Mouse (Mus musculus) kidney, adult 2 months (tissue): ENCODE measurements at regions not wholly inside any gene's neighbourhood (a gene's known extent, or its start where the extent isn't known, plus 50 kb on each side); places are given as distances from the start of the nearest gene placed in this dataset.
A peak's percentile ranks its signal among the peaks of the same experiment; 100 is the strongest.

Source experiments
- DNase-seq: peaks from one replicate; pipeline ENCODE4 v3.0.0; 2021
- H3K27ac ChIP-seq: fragments of 200-500 bp; 2 replicates; pipeline ENCODE4 v1.5.1; 2012; ENCODE audit warnings: low read depth, low read length, control low read depth, inconsistent platforms; ENCODE audit not compliant: insufficient read depth
- H3K27me3 ChIP-seq: fragments of 200-500 bp; replicated peaks from 2 replicates; pipeline ENCODE4 v1.6.1; 2012; ENCODE audit warnings: mild to moderate bottlenecking, moderate library complexity, low read length, inconsistent platforms; ENCODE audit not compliant: control insufficient read depth, insufficient read depth
- H3K36me3 ChIP-seq: fragments of 200-500 bp; 2 replicates; pipeline ENCODE4 v1.6.1; 2012; ENCODE audit warnings: mild to moderate bottlenecking, moderate library complexity, low read length, inconsistent platforms; ENCODE audit not compliant: control insufficient read depth, insufficient read depth
- H3K4me1 ChIP-seq: fragments of 200-500 bp; 2 replicates; pipeline ENCODE4 v1.6.1; 2011; ENCODE audit warnings: low read length; ENCODE audit not compliant: control insufficient read depth, insufficient read depth
- H3K4me3 ChIP-seq: fragments of 200-500 bp; 2 replicates; pipeline ENCODE4 v1.5.1; 2011; ENCODE audit warnings: mild to moderate bottlenecking, low read depth, low read length, control low read depth; ENCODE audit not compliant: insufficient read depth
- CTCF ChIP-seq: fragments of 200-500 bp; conservative IDR thresholded peaks from 2 replicates; pipeline ENCODE4 v1.5.1; 2011; ENCODE audit warnings: low read depth, mild to moderate bottlenecking, control low read depth, low read length, moderate library complexity, mixed read lengths; ENCODE audit not compliant: insufficient read depth, insufficient read length
- POLR2A ChIP-seq: fragments of 200-500 bp; IDR thresholded peaks from one replicate; pipeline ENCODE4 v1.6.1; 2011; ENCODE audit warnings: low read depth, low read length, control low read depth
- WGBS: fragments of 180-500 bp; shearing (Covaris S2); methylation state at CpG from one replicate; pipeline ENCODE4 v1.1.7; 2018; 5-methylcytosine and 5-hydroxymethylcytosine counted together

DNA sequence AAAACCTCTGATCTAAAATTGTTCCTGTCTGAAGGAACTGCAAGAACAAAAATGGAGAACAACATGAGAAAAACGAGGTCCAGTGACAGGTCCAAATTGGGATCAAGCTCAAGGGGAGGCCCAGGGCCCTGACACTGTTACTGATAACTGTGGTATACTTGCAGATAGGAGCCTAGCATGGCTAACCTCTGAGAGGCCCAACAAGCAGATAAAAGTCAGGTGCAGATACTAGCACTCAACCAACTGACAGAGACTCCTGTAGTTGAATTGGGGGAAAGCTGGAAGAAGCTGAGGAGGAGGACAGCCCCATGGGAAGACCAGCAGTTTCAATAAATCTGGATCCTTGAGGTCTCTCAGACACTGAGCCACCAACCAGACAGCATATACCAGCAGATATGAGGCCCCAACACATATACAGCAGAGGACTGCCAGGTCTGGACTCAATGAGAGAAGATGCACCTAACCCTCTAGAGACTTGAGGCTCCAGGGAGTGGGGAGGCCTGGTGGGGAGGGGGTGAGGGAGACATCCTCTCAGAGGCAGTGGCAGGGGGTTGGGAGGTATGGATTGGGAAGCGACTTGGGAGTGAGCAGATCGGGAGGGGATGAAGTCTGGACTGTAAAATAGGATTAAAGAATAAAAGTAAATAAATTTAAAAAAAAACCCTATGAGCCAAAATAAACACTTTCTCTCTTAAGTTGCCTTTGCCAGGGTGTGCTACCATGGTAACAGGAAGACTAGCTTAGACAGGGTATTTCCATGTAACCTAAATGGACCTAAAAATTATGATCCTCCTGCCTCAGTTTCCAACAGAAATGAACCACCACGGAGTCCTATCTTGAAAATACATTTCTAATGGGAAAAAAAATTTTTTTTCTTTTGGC, 91.8 kb downstream of the Fam204a start:
- Histone ChIP-seq H3K27me3 (no peaks in the 10 kb centered on the region), H3K4me1 (peaks cover 5% of the 10 kb centered on the region; the same call in 1 of the 2 replicates), H3K36me3 (no peaks in the 10 kb centered on the region), H3K27ac (no peak overlapping the region), H3K4me3 (no peak overlapping the region)
- 84% methylated on average over 4 of the region's 4 CpGs for WGBS
- DNase-seq: no peak
- TF ChIP-seq CTCF (no peak), POLR2A (no peak)

DNA sequence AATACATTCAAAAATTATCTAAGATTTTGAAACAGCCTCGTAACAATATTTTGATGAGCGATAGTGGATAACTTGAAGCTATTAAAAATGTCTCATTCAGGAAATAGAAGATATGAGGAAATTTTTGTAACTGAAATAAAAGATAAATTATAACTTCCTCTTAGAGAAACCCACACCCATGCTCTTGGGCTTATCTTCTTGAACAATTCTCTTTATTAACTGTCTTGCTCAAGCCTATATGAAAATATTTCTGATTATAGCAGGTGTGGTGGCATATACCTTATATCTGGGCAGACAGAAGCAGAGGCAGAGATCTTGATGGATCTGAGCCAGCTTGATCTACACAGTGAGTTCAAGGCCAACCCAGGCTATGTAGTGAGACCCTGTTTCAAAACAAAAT, 96.9 kb downstream of the Fam204a start:
- WGBS: 76% methylated on average over 2 of the region's 2 CpGs
- Histone ChIP-seq H3K27ac (no peak overlapping the region), H3K27me3 (no peaks in the 10 kb centered on the region; the same call in 1 of the 2 replicates), H3K36me3 (no peaks in the 10 kb centered on the region), H3K4me1 (no peaks in the 10 kb centered on the region), H3K4me3 (no peak overlapping the region)
- TF ChIP-seq POLR2A (no peak), CTCF (no peak)
- DNase-seq: no peak

DNA sequence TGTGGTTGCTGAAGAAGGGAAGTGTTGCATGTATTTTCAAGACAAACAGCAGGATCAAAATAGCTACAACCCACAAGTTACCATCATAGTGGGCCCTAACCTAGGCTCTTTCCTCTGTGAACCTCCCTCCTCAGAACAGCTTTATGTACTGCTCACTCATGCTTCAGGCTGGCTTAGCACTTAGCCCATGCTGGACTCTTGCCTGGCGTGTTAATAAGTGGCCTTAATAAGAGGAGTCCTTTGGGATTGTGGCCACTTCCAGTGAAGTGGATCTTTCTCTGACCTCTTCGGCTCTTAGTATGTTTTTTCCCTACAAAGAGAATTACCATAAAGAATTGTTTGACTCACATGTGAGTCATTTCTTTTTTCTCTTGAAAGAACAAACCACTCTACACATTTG, 101.9 kb downstream of the Fam204a start:
- no peak overlapping the region for H3K27ac ChIP-seq
- TF ChIP-seq CTCF (no peak), POLR2A (no peak)
- H3K4me3 ChIP-seq: no peak overlapping the region
- no peaks in the 10 kb centered on the region for H3K36me3 ChIP-seq
- H3K4me1 ChIP-seq: peaks cover 6% of the 10 kb centered on the region; the same call in 1 of the 2 replicates
- WGBS: 69% methylated on average over 2 of the region's 2 CpGs
- peak; percentile 84 for DNase-seq
- H3K27me3 ChIP-seq: no peaks in the 10 kb centered on the region; the same call in 1 of the 2 replicates

DNA sequence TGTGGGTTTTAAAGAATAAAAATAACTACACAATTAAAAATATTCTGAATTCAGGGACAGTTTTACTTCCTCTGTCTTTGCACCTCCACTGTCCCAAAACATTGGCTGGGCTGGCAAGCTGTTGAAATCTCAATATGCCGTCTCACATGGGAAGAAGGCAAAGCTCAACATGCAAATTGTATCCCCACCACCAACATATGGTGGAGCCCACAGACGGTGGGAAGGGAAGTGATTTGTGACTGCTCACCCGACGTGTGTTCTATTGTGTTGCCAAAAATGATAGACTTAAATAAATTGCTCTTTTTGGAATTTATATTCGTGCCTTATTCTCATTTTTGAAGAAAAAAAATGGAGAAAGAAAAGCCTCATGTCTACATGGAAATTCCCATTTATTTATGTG, 105.6 kb downstream of the Fam204a start:
- Histone ChIP-seq H3K4me3 (no peak overlapping the region), H3K27me3 (no peaks in the 10 kb centered on the region; the same call in 1 of the 2 replicates), H3K27ac (no peak overlapping the region), H3K4me1 (peaks cover 6% of the 10 kb centered on the region; the same call in 1 of the 2 replicates), H3K36me3 (no peaks in the 10 kb centered on the region)
- DNase-seq: no peak
- 63% methylated on average over 5 of the region's 5 CpGs for WGBS
- TF ChIP-seq CTCF (no peak), POLR2A (no peak)

DNA sequence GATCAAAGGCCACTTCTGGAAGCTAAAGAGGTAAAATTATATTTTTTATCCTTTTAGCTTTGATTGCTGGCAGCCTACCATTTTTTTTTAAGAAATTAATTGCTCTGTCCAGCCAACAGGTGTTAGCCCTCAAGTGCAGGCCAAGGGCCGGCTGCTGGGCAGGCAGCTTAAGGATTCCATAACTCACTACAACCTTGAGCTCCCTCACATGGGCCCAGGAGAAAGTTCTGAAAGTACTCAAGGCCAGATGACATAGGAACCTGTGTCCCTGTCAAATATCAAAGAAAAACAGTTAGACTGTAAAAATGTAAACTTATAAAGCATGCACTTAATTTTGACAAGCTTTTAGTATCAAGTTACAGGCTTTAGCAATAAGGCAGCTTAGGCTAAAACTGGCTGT, 107.5 kb downstream of the Fam204a start:
- TF ChIP-seq CTCF: no peak
- no peak for TF ChIP-seq POLR2A
- H3K27ac ChIP-seq: no peak overlapping the region
- no peaks in the 10 kb centered on the region; the same call in 1 of the 2 replicates for H3K27me3 ChIP-seq
- 30% methylated on average over 1 of the region's 1 CpGs for WGBS
- DNase-seq: peak; percentile 3
- H3K4me3 ChIP-seq: no peak overlapping the region
- no peaks in the 10 kb centered on the region for H3K36me3 ChIP-seq
- H3K4me1 ChIP-seq: peaks cover 4% of the 10 kb centered on the region; the same call in 1 of the 2 replicates

DNA sequence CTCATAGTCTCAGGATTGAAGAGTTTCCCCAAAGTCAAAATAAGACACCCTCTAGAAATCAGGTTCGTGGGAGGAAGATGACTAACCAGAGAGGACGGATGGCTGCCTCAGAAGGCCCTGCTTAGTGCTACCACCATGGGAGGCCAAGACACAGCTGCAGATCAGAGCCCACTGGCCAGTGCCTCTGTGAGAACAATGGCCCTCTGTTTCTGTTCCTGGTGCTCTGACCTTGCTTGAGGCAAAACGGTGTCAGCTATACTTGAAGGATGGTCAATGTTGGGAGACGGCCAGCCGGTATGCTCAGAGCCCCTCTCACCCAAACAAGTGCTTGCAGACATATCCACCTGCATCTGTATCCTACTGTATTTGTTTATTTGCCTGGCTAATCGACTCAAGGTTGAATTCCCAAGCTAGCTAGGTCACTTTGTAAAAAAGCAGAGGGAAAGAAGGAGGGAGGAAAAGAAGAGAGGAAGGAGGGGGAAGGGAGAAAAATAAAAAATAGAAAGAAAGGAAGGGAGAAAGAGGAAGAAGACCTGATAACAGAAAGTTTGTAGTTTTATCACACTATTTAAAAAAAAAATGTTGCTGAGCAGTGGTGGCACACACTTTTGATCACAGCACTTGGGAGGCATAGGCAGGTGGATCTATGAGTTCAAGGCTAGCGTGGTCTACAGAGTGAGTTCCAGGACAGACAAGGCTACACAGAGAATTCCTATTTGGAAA, 112.7 kb downstream of the Fam204a start:
- TF ChIP-seq CTCF (no peak), POLR2A (no peak)
- Histone ChIP-seq H3K27me3 (no peaks in the 10 kb centered on the region; the same call in 1 of the 2 replicates), H3K4me3 (no peak overlapping the region), H3K36me3 (no peaks in the 10 kb centered on the region), H3K27ac (no peak overlapping the region), H3K4me1 (no peaks in the 10 kb centered on the region)
- no peak for DNase-seq
- WGBS: 53% methylated on average over 7 of the region's 7 CpGs

DNA sequence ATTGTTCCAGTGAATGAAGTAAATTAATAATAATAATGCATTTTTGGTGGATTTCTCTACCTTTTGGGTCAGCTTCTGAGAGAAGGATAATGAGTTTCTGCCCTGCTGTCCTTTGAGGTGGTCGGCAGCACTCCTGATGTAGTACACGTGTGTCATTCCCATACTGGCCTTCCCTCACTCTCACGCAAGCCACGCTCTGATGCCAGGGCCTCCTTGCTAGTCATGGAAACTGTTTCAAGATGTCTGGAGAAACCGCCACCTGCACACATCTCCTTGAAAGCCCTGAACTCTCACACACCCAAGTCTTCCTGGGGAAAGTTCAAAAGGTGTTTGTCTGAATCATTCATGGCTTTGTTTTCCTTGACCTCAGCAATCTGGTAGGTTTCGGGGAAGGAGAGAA, 116.2 kb downstream of the Fam204a start:
- WGBS: 87% methylated on average over 6 of the region's 6 CpGs
- H3K27me3 ChIP-seq: no peaks in the 10 kb centered on the region; the same call in 1 of the 2 replicates
- no peak for DNase-seq
- TF ChIP-seq POLR2A (no peak), CTCF (no peak)
- H3K36me3 ChIP-seq: no peaks in the 10 kb centered on the region
- no peak overlapping the region for H3K27ac ChIP-seq
- no peak overlapping the region for H3K4me3 ChIP-seq
- no peaks in the 10 kb centered on the region for H3K4me1 ChIP-seq
